Mouse (Mus musculus) neural tube, embryonic 13.5 days (tissue): ENCODE data around the gene Gm16381. TPM values are rescaled to one million over a fixed set of nuclear protein-coding genes. Genes with fewer than 3 reads are reported as not detected.
"Not testable (repeated sequence)": the region's sequence is repeated elsewhere in the genome, so short reads cannot be mapped to it uniquely, and the experiment has no call there.

ENCODE experiments used
- ATAC-seq: fragments of 200-750 bp; cut with Nextera tagmentation; 2 replicates; pipeline ENCODE4 v1.8.0; 2017; ENCODE audit warnings: low read depth, mild to moderate bottlenecking, moderate TSS enrichment, moderate library complexity
- H3K27ac ChIP-seq: fragments of 300-500 bp; sonication (generic); replicated peaks from 2 replicates; pipeline ENCODE4 v1.5.1; 2015; ENCODE audit warnings: moderate library complexity, mild to moderate bottlenecking, inconsistent platforms
- H3K27me3 ChIP-seq: fragments of 300-500 bp; sonication (generic); 2 replicates; pipeline ENCODE4 v1.6.1; 2015; ENCODE audit warnings: mild to moderate bottlenecking, inconsistent platforms
- H3K36me3 ChIP-seq: fragments of 300-500 bp; sonication (generic); 2 replicates; pipeline ENCODE4 v1.6.1; 2015; ENCODE audit warnings: mild to moderate bottlenecking, inconsistent platforms
- H3K4me1 ChIP-seq: fragments of 300-500 bp; sonication (generic); replicated peaks from 2 replicates; pipeline ENCODE4 v1.6.1; 2015; ENCODE audit warnings: inconsistent platforms
- H3K4me2 ChIP-seq: fragments of 300-500 bp; sonication (generic); 2 replicates; pipeline ENCODE4 v1.6.1; 2015; ENCODE audit warnings: inconsistent platforms, mild to moderate bottlenecking, moderate library complexity
- H3K4me3 ChIP-seq: fragments of 300-500 bp; sonication (generic); 2 replicates; pipeline ENCODE4 v1.5.1; 2015; ENCODE audit warnings: mild to moderate bottlenecking, inconsistent platforms
- H3K9ac ChIP-seq: fragments of 300-500 bp; sonication (generic); 2 replicates; pipeline ENCODE4 v1.6.1; 2015; ENCODE audit warnings: moderate library complexity, mild to moderate bottlenecking, inconsistent platforms
- H3K9me3 ChIP-seq: fragments of 300-500 bp; sonication (generic); 2 replicates; pipeline ENCODE4 v1.6.1; 2016; ENCODE audit warnings: inconsistent platforms
- WGBS: fragments of 180-500 bp; shearing (Covaris S2); methylation state at CpG from one replicate; pipeline ENCODE4 v1.1.7; 2015; 5-methylcytosine and 5-hydroxymethylcytosine counted together
- polyA plus RNA-seq: library from polyadenylated mRNA; unstranded; fragments of >200 nt; fragmentation: Nextera tagmentation; extraction: Ambion mirVana; gene quantifications from 2 replicates; pipeline ENCODE4 v1.2.1, GENCODE M21; 2015

Gene Gm16381
- not detected in 2 replicates for polyA plus RNA-seq

- 85% methylated on average over 2 of the region's 2 CpGs for WGBS
- not testable (repeated sequence) for H3K4me1 ChIP-seq, H3K9ac ChIP-seq, H3K4me2 ChIP-seq, H3K27me3 ChIP-seq, H3K36me3 ChIP-seq, H3K27ac ChIP-seq, H3K4me3 ChIP-seq, H3K9me3 ChIP-seq, ATAC-seq
Measured at GRCm38 (mm10) chr12:87644520-87644919, at the start of gene Gm16381. Gm16381 (minus strand) TSS chr12:87644620.

GRCm38 (mm10) chr12:87652916-87653703, 8.7 kb upstream of the Gm16381 start:
- not testable (repeated sequence) for H3K36me3 ChIP-seq, H3K9me3 ChIP-seq, ATAC-seq, H3K9ac ChIP-seq, H3K4me2 ChIP-seq, H3K4me3 ChIP-seq, H3K27me3 ChIP-seq, H3K27ac ChIP-seq, H3K4me1 ChIP-seq
- WGBS = 68% methylated on average over 2 of the region's 4 CpGs

- 95% methylated on average over 7 of the region's 7 CpGs for WGBS
- H3K4me3 ChIP-seq, H3K27me3 ChIP-seq, H3K4me2 ChIP-seq, H3K27ac ChIP-seq, H3K4me1 ChIP-seq, H3K9ac ChIP-seq, ATAC-seq, H3K9me3 ChIP-seq, H3K36me3 ChIP-seq: not testable (repeated sequence)
Measured at GRCm38 (mm10) chr12:87618569-87618968, 25.9 kb downstream of the Gm16381 start, which contains the start of gene Gm4027. Gm4027 (plus strand) TSS chr12:87618869.

- not testable (repeated sequence) for ATAC-seq, H3K4me3 ChIP-seq, H3K9ac ChIP-seq, H3K36me3 ChIP-seq, H3K4me1 ChIP-seq, H3K9me3 ChIP-seq, H3K27me3 ChIP-seq, H3K27ac ChIP-seq, H3K4me2 ChIP-seq
- WGBS = 78% methylated on average over 1 of the region's 2 CpGs
Measured at GRCm38 (mm10) chr12:87602388-87602787, 42.0 kb downstream of the Gm16381 start, which contains the start of gene Oog1. Oog1 (plus strand) TSS chr12:87602688.

- not testable (repeated sequence) for H3K9ac ChIP-seq, H3K9me3 ChIP-seq, H3K4me2 ChIP-seq, H3K36me3 ChIP-seq, H3K4me3 ChIP-seq, ATAC-seq, H3K27ac ChIP-seq, H3K4me1 ChIP-seq, H3K27me3 ChIP-seq
- 2% methylated on average over 2 of the region's 2 CpGs for WGBS
Measured at GRCm38 (mm10) chr12:87601388-87601787, 43.0 kb downstream of the Gm16381 start.

Other genes with a start within 250 kb of the Gm16381 start
- 293 and 311 TPM in 2 replicates for gene Slirp, start 200.7 kb downstream of the Gm16381 start, polyA plus RNA-seq
- gene Alkbh1, start 200.6 kb downstream of the Gm16381 start, polyA plus RNA-seq = 41.7 and 43.9 TPM in 2 replicates
- gene Snw1, start 172.3 kb downstream of the Gm16381 start, polyA plus RNA-seq = 122 and 124 TPM in 2 replicates
- gene Gm5788, start 149.9 kb downstream of the Gm16381 start, polyA plus RNA-seq = not detected in 2 replicates
- gene Gm8300, start 130.3 kb downstream of the Gm16381 start, polyA plus RNA-seq = not detected in 2 replicates
- not detected in 2 replicates for gene Oog1, start 41.9 kb downstream of the Gm16381 start, polyA plus RNA-seq
- gene Gm4027, start 25.8 kb downstream of the Gm16381 start, polyA plus RNA-seq = not detected in 2 replicates
- not detected in 2 replicates for gene Gm21319, start 131.1 kb upstream of the Gm16381 start, polyA plus RNA-seq
- not detected in 2 replicates for gene Gm21936, start 150.9 kb upstream of the Gm16381 start, polyA plus RNA-seq
- gene BB287469, start 172.0 kb upstream of the Gm16381 start, polyA plus RNA-seq = not detected in 2 replicates
- gene Gm2001, start 197.7 kb upstream of the Gm16381 start, polyA plus RNA-seq = not detected in 2 replicates
- not detected in 2 replicates for gene Gm2016, start 229.5 kb upstream of the Gm16381 start, polyA plus RNA-seq